Mouse (Mus musculus): ENCODE measurements at regions not wholly inside any gene's neighbourhood (a gene's known extent, or its start where the extent isn't known, plus 50 kb on each side); places are given as distances from the start of the nearest gene placed in this dataset.

DNA sequence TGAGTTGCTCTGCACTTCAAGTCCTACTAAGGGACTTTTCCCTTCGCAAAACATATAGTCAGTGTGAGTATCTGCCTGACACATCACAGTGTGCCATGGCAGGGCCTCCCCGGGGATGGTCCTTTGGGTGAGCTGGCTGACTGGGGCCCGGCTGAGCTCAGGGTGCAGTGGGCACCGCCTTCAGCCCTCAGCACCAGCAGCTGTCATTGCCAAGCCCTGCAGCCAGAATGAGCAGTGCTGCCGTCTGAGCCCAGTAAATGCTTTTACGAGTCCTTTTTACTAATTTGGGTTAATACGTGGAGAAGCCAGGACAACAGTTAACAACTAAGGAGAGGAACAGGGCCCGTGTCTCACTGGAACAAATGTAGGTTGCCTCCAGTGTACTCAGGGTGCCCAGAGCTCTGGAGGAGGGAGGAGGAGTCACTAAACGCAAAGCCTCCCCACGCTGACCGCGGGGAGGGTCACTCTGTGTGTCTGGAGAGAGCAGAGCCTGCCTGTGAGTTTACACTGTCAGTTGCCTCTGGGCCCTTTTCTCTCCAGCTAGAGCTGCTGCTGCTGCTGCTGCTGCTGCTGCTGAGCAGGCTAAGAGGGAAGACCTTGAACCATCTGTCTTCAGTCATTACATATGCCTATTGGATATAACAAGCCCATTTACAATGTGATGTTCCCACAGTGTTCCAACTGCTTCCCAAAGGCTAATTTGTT, 60.1 kb upstream of the Vps8 start:
- DNase-seq (ENCODE audit: low spot score): no peak

DNA sequence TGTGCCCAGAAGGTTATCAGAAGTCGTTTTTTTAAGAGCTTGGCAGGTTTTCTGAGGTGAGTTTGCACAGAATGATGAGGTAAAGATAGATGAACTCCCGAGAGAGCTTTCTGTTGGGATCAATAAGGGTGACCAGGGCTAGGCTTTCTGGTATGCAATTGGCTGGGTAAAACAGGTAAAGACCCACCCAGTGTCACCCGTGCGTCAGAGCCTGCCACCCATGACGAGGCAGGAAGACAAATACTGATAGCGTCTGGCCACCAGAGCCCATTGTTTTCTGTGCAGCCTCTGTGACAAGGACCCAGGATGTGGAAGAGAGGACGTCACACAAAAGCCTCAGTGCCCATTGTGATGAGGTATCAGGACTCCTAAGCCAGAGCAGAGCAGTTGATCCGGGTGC, 58.0 kb upstream of the Vps8 start:
- no peak for DNase-seq (ENCODE audit: low spot score)

DNA sequence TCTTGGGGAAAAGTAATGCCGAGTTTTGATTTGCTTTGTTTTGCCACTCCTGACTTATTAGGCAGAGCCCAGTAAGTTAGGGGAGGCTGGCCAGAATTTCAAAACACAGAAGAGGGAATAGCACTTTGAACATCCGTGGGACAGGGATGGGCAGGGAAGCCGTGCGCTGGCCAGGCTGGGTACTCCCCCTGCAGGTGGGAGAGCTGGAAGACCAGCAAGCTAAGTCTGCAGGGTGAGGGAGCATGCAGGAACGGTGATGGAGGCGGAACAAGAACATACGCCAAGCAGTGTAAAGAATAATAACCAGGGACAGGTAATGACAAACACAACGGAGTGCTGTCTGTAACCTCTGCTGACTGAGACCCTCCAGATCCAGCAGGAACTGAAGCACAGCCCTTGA, 55.5 kb upstream of the Vps8 start:
- DNase-seq (ENCODE audit: low spot score): no peak

DNA sequence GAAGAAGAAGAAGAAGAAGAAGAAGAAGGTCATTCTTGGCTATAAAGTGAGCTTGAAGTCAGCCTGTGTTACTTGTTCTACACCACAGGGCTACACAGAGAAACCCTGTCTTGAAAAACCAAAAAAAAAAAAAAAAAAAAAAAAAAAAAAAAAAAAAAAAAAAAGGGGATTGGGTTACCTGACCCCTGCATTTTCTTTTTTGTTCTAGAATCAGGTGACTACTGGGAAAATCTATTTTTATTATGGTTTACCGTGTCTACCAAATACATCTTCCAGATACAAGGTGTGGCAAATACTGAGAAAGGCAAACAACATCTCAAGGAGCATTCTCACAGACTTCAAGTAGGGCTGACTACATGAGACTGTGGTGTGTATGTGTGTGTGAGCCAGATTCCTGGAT, 54.1 kb upstream of the Vps8 start:
- DNase-seq (ENCODE audit: low spot score): no peak

DNA sequence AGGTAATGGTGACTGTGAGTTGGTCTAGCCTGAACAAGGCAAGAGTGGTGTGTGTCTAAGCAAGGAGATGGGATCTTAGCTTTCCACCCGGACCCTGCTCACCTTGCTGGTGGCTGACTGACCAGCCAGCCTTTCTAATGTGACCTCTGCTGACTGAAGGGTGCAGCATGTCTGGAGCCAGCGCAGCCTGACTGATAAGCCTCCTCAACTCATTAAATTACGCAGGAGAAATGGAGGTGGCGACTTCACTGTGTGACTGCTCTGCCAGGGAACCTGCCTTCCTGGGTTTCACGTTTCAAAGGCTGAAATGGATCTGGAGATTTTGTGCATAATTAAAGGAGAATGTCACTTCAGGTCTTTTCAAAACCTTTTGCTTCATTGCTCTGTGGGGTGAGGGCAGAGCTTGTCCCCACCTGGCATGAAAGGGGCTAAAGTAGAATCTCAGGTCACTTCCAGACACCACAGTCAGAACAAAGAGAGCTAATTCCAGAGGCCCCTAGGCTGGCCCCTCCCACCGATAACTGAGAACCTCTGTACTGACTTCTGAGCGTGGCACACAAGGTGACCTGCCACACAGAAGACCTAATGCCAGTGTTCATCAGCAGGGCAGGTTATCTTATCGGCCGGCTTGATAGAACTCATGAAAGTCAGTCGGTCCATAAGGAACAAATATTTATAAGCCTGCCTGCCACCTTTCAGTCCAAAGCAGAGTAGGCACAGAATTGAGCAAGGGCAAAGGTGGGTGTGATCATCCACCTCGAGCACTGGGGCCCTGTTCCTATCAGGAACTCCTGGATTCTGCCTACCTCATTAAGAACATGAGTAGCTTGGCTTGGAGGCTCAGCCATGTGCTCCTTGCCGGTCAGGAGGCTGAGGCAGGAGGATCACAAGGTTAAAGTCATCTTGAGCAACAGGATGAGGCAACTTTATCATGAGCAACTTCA, 53.1 kb upstream of the Vps8 start:
- no peak for DNase-seq (ENCODE audit: low spot score)
